Mouse (Mus musculus) Muller cell, postnatal 12 days (primary cell): ENCODE data around the gene Mecom.

Source experiments
- DNase-seq: peaks from one replicate; pipeline ENCODE4 v3.0.0-alpha.2; 2015; ENCODE audit errors: inconsistent ontology term

Mecom gene

GRCm38 (mm10) chr3:30104515-30105098 lies 443.2 kb downstream of the Mecom start:
- no peak for DNase-seq

GRCm38 (mm10) chr3:30101146-30101545 lies 446.7 kb downstream of the Mecom start:
- no peak for DNase-seq

GRCm38 (mm10) chr3:30097713-30098112 lies 450.1 kb downstream of the Mecom start:
- DNase-seq: no peak

- DNase-seq: no peak
Measured at GRCm38 (mm10) chr3:30097129-30097528, 450.7 kb downstream of the Mecom start.

- no peak for DNase-seq
Measured at GRCm38 (mm10) chr3:30093005-30093404, 454.8 kb downstream of the Mecom start.

- no peak for DNase-seq
Measured at GRCm38 (mm10) chr3:30092481-30092880, 455.3 kb downstream of the Mecom start.

- no peak for DNase-seq
Measured at GRCm38 (mm10) chr3:30091860-30092259, 455.9 kb downstream of the Mecom start.

- no peak for DNase-seq
Measured at GRCm38 (mm10) chr3:30091401-30091800, 456.4 kb downstream of the Mecom start.

GRCm38 (mm10) chr3:30086139-30086538 lies 461.7 kb downstream of the Mecom start:
- DNase-seq: no peak

GRCm38 (mm10) chr3:30083842-30084241 lies 464.0 kb downstream of the Mecom start:
- no peak for DNase-seq

- no peak for DNase-seq
Measured at GRCm38 (mm10) chr3:30083268-30083667, 464.5 kb downstream of the Mecom start.

GRCm38 (mm10) chr3:30080827-30081226 lies 467.0 kb downstream of the Mecom start:
- DNase-seq: no peak

- DNase-seq: no peak
Measured at GRCm38 (mm10) chr3:30076522-30076921, 471.3 kb downstream of the Mecom start.

- no peak for DNase-seq
Measured at GRCm38 (mm10) chr3:30071271-30071670, 476.5 kb downstream of the Mecom start.

GRCm38 (mm10) chr3:30066519-30066918 lies 481.3 kb downstream of the Mecom start:
- no peak for DNase-seq

- DNase-seq: no peak
Measured at GRCm38 (mm10) chr3:30060058-30060457, 487.8 kb downstream of the Mecom start.

GRCm38 (mm10) chr3:30059615-30060014 lies 488.2 kb downstream of the Mecom start:
- DNase-seq: no peak

GRCm38 (mm10) chr3:30051287-30051686 lies 496.5 kb downstream of the Mecom start:
- DNase-seq: no peak

GRCm38 (mm10) chr3:30050795-30051194 lies 497.0 kb downstream of the Mecom start:
- DNase-seq: no peak

GRCm38 (mm10) chr3:30048792-30049191 lies 499.0 kb downstream of the Mecom start:
- DNase-seq: no peak

- DNase-seq: no peak
Measured at GRCm38 (mm10) chr3:30048157-30048556, 499.7 kb downstream of the Mecom start.

GRCm38 (mm10) chr3:30043525-30043924 lies 504.3 kb downstream of the Mecom start:
- DNase-seq: no peak

- DNase-seq: no peak
Measured at GRCm38 (mm10) chr3:30038545-30038944, 509.3 kb downstream of the Mecom start.

- DNase-seq: no peak
Measured at GRCm38 (mm10) chr3:30019961-30020360, 527.8 kb downstream of the Mecom start.
